Mouse (Mus musculus) intestine, embryonic 14.5 days (tissue): ENCODE results near the gene Dip2b. TPM values are rescaled to one million over a fixed set of nuclear protein-coding genes. Genes with fewer than 3 reads are reported as not detected.
A peak's percentile ranks its signal among the peaks of the same experiment; 100 is the strongest.

Source experiments
- ATAC-seq: fragments of 200-750 bp; cut with Nextera tagmentation; replicated peaks from 2 replicates; pipeline ENCODE4 v1.8.0; 2017; ENCODE audit warnings: low read depth, moderate number of reproducible peaks, moderate TSS enrichment, moderate library complexity; ENCODE audit not compliant: low FRiP score, low TSS enrichment
- DNase-seq: peaks from one replicate; pipeline ENCODE4 v3.0.0-alpha.2; 2018; ENCODE audit warnings: low spot score
- H3K27ac ChIP-seq: fragments of 300-500 bp; sonication (generic); 2 replicates; pipeline ENCODE4 v1.5.1; 2014; ENCODE audit warnings: low read depth, mild to moderate bottlenecking, control low read depth
- H3K27me3 ChIP-seq: fragments of 300-500 bp; sonication (generic); replicated peaks from 2 replicates; pipeline ENCODE4 v1.6.1; 2014; ENCODE audit warnings: low read length, control low read depth; ENCODE audit not compliant: control insufficient read depth, insufficient read depth
- H3K36me3 ChIP-seq: fragments of 300-500 bp; sonication (generic); 2 replicates; pipeline ENCODE4 v1.6.1; 2014; ENCODE audit warnings: low read length, control low read depth; ENCODE audit not compliant: control insufficient read depth, insufficient read depth
- H3K4me1 ChIP-seq: fragments of 300-500 bp; sonication (generic); replicated peaks from 2 replicates; pipeline ENCODE4 v1.6.1; 2014; ENCODE audit warnings: low read length, control low read depth, mixed read lengths; ENCODE audit not compliant: control insufficient read depth, insufficient read depth
- H3K4me2 ChIP-seq: fragments of 300-500 bp; sonication (generic); 2 replicates; pipeline ENCODE4 v1.6.1; 2014; ENCODE audit warnings: low read length
- H3K4me3 ChIP-seq: fragments of 300-500 bp; sonication (generic); 2 replicates; pipeline ENCODE4 v1.5.1; 2014; ENCODE audit warnings: low read depth, low read length, control low read depth, mixed read lengths
- H3K9ac ChIP-seq: fragments of 300-500 bp; sonication (generic); 2 replicates; pipeline ENCODE4 v1.6.1; 2014; ENCODE audit warnings: mild to moderate bottlenecking, low read length
- H3K9me3 ChIP-seq: fragments of 300-500 bp; sonication (generic); 2 replicates; pipeline ENCODE4 v1.6.1; 2016; ENCODE audit warnings: low read length, control low read depth; ENCODE audit not compliant: control insufficient read depth
- WGBS: fragments of 180-500 bp; shearing (Covaris S2); extraction: QIAGEN DNeasy Blood & Tissue Kit; methylation state at CpG from one replicate; pipeline ENCODE4 v1.1.7; 2014; 5-methylcytosine and 5-hydroxymethylcytosine counted together
- polyA plus RNA-seq: library from polyadenylated mRNA; unstranded; fragments of >200 nt; fragmentation: Nextera tagmentation; extraction: Ambion mirVana; gene quantifications from 2 replicates; pipeline ENCODE4 v1.2.1, GENCODE M21; 2014

The Dip2b gene
- polyA plus RNA-seq, 1 experiment from 2014 or later = 15.2 TPM

- Histone ChIP-seq H3K4me3 (no peak overlapping the region), H3K9ac (no peak overlapping the region), H3K36me3 (no peaks in the 10 kb centered on the region), H3K9me3 (no peaks in the 10 kb centered on the region), H3K4me1 (no peaks in the 10 kb centered on the region), H3K27me3 (no peaks in the 10 kb centered on the region), H3K27ac (no peak overlapping the region), H3K4me2 (no peak overlapping the region)
- no peak for ATAC-seq
- DNase-seq = no peak
- WGBS = 89% methylated on average over 4 of the region's 4 CpGs
Observed at GRCm38 (mm10) chr15:100084882-100085281, 46.4 kb downstream of the Dip2b start.

DNA sequence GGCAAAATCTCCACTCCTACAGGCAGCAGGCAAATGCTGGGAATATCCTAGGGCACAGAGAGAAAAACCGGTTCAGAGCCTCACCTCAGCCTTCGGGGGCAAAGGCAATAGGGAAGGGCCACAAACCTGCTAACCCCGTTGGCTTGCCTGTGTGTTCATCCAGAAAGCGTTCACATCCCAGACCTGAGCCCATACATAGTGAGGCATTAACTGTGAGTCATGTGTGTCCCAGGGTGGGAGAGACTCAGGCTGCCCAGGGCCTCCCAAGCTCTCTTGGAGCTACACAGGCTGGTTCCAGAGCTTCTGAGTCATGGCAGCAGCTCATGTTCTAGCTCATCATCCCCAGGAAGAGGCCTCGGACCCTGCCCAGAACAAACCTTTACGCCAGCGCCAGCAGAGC is 49.6 kb downstream of the Dip2b start:
- DNase-seq = no peak
- H3K4me1 ChIP-seq = peaks cover 11% of the 10 kb centered on the region
- H3K4me2 ChIP-seq = no peak overlapping the region
- no peak overlapping the region for H3K27ac ChIP-seq
- 76% methylated on average over 7 of the region's 7 CpGs for WGBS
- H3K4me3 ChIP-seq = no peak overlapping the region
- peak; percentile 41; the same call in 1 of the 2 replicates for ATAC-seq
- H3K9me3 ChIP-seq = no peaks in the 10 kb centered on the region
- no peaks in the 10 kb centered on the region for H3K27me3 ChIP-seq
- H3K9ac ChIP-seq = no peak overlapping the region
- H3K36me3 ChIP-seq = no peaks in the 10 kb centered on the region

- Histone ChIP-seq H3K4me3 (no peak overlapping the region), H3K36me3 (no peaks in the 10 kb centered on the region), H3K4me2 (no peak overlapping the region), H3K27me3 (no peaks in the 10 kb centered on the region), H3K27ac (no peak overlapping the region), H3K9ac (no peak overlapping the region), H3K9me3 (no peaks in the 10 kb centered on the region), H3K4me1 (peaks cover 11% of the 10 kb centered on the region)
- peak; percentile 76 for ATAC-seq
- peak; percentile 79 for DNase-seq
- 24% methylated on average over 8 of the region's 8 CpGs for WGBS
Observed at GRCm38 (mm10) chr15:100089645-100090053, 51.2 kb downstream of the Dip2b start.

DNA sequence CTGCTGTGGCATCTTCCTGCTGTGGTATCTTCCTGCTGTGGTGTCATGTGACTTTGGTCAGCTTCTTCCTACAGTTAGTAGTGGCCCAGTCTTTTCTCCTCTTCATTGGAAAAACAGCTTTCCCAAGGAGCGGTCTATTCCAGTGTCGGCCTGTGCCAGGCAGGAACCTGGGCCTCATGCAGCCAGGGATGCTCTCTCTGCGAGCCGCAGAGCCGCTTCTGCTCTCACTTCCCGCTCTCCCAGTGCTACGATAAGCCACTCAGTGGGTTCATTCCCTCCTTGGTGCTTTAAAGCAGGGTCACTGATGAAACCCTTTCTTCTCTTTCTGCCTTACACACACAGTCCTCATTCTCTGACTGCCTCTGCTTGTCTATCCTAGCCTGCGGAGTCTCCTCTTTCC is 53.4 kb downstream of the Dip2b start:
- Histone ChIP-seq H3K9me3 (no peaks in the 10 kb centered on the region), H3K9ac (no peak overlapping the region), H3K27ac (no peak overlapping the region; the same call in 1 of the 2 replicates), H3K36me3 (no peaks in the 10 kb centered on the region), H3K4me1 (peaks cover 11% of the 10 kb centered on the region), H3K27me3 (no peaks in the 10 kb centered on the region), H3K4me2 (no peak overlapping the region), H3K4me3 (no peak overlapping the region)
- 57% methylated on average over 8 of the region's 8 CpGs for WGBS
- ATAC-seq = no peak
- DNase-seq = no peak

GRCm38 (mm10) chr15:100092258-100092657 is 53.8 kb downstream of the Dip2b start:
- H3K27ac ChIP-seq = no peak overlapping the region; the same call in 1 of the 2 replicates
- peaks cover 11% of the 10 kb centered on the region for H3K4me1 ChIP-seq
- no peaks in the 10 kb centered on the region for H3K9me3 ChIP-seq
- DNase-seq (no peak), ATAC-seq (no peak)
- no peak overlapping the region for H3K4me3 ChIP-seq
- no peak overlapping the region for H3K9ac ChIP-seq
- 44% methylated on average over 16 of the region's 16 CpGs for WGBS
- H3K4me2 ChIP-seq = no peak overlapping the region
- H3K27me3 ChIP-seq = no peaks in the 10 kb centered on the region
- no peaks in the 10 kb centered on the region for H3K36me3 ChIP-seq

DNA sequence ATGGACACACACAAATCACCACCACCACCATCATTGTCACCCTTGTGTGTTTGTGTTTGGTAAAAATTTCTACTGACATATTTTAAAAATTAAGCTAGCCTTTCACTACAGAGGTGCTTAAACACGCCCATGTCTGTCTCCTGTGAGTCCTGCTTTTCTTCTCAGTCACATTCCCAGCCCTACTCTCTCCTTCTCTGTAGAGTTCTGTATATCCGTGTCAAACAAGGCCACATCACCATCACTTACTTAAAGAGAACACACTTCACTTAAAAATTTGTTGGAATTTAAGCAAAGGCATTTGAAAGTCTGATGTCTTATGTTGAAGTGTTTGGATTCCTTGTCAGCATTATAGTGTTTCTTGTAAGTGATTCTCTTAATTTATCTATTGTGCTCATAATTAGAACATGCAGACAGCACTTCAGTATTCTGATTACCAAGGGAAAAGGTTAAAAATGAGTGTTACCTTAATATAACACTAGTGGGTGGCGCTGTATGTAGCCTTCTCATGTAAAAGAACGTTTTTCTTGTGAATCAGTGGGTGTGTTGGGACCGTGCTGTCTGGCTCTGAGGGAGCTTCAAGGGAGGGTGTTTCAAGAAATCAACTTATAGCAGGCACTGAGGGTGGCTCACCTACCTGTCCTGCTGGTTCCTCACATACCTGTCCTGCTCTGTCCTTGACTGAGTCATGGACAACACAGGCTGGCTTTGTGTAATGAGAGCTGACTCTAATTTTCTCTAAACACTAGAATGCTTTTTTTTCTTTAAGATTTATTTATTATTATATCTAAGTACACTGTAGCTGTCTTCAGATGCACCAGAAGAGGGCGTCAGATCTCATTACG is 58.3 kb downstream of the Dip2b start:
- Histone ChIP-seq H3K4me3 (no peak overlapping the region), H3K9me3 (no peaks in the 10 kb centered on the region), H3K36me3 (no peaks in the 10 kb centered on the region), H3K27ac (no peak overlapping the region), H3K4me1 (peaks cover 11% of the 10 kb centered on the region), H3K27me3 (no peaks in the 10 kb centered on the region), H3K4me2 (no peak overlapping the region), H3K9ac (no peak overlapping the region)
- ATAC-seq (no peak), DNase-seq (no peak)
- WGBS = 73% methylated on average over 7 of the region's 7 CpGs

- 89% methylated on average over 7 of the region's 7 CpGs for WGBS
- ATAC-seq = no peak
Observed at GRCm38 (mm10) chr15:100100336-100100735, 61.9 kb downstream of the Dip2b start.

GRCm38 (mm10) chr15:100101206-100101605 is 62.7 kb downstream of the Dip2b start:
- Histone ChIP-seq H3K4me3 (no peak overlapping the region), H3K27me3 (no peaks in the 10 kb centered on the region), H3K27ac (no peak overlapping the region), H3K4me1 (peaks cover 4% of the 10 kb centered on the region), H3K9ac (no peak overlapping the region), H3K36me3 (no peaks in the 10 kb centered on the region), H3K9me3 (no peaks in the 10 kb centered on the region), H3K4me2 (no peak overlapping the region)
- no peak for ATAC-seq
- DNase-seq = no peak

More at GRCm38 (mm10) chr15:100100336-100100735, 61.9 kb downstream of the Dip2b start:
- Histone ChIP-seq H3K4me3 (no peak overlapping the region), H3K4me1 (peaks cover 4% of the 10 kb centered on the region), H3K27ac (no peak overlapping the region), H3K36me3 (no peaks in the 10 kb centered on the region), H3K9ac (no peak overlapping the region), H3K4me2 (no peak overlapping the region), H3K9me3 (no peaks in the 10 kb centered on the region), H3K27me3 (no peaks in the 10 kb centered on the region)
- DNase-seq = no peak

- no peak for ATAC-seq
- 93% methylated on average over 2 of the region's 2 CpGs for WGBS
- Histone ChIP-seq H3K4me2 (no peak overlapping the region), H3K4me1 (peaks cover 4% of the 10 kb centered on the region), H3K9me3 (no peaks in the 10 kb centered on the region), H3K27me3 (no peaks in the 10 kb centered on the region), H3K4me3 (no peak overlapping the region), H3K36me3 (no peaks in the 10 kb centered on the region), H3K9ac (no peak overlapping the region), H3K27ac (no peak overlapping the region)
- no peak for DNase-seq
Observed at GRCm38 (mm10) chr15:100104126-100104525, 65.7 kb downstream of the Dip2b start.
